Mouse (Mus musculus) lung, adult 2 months (tissue): ENCODE measurements around the gene Ttc9c. TPM values are rescaled to one million over a fixed set of nuclear protein-coding genes. Genes with fewer than 3 reads are reported as not detected.

Source experiments
- DNase-seq: peaks from one replicate; pipeline ENCODE4 v3.0.0; 2022
- H3K4me1 ChIP-seq: fragments of 200-500 bp; 2 replicates; pipeline ENCODE4 v1.6.1; 2011; ENCODE audit warnings: low read length; ENCODE audit not compliant: control insufficient read depth, insufficient read depth
- H3K4me3 ChIP-seq: fragments of 200-500 bp; replicated peaks from 2 replicates; pipeline ENCODE3; 2011; ENCODE audit warnings: low read depth, mild to moderate bottlenecking, control low read depth, low read length; ENCODE audit errors: extremely low read depth
- CTCF ChIP-seq: fragments of 200-500 bp; IDR thresholded peaks from 2 replicates; pipeline ENCODE4 v1.5.1; 2011; ENCODE audit warnings: mild to moderate bottlenecking, low read length, control low read depth; ENCODE audit not compliant: insufficient read depth
- POLR2A ChIP-seq: fragments of 200-500 bp; IDR thresholded peaks from 2 replicates; pipeline ENCODE4 v1.6.1; 2011; ENCODE audit warnings: low read depth, mild to moderate bottlenecking, control low read depth, low read length, borderline replicate concordance; ENCODE audit errors: extremely low read depth
- WGBS: fragments of 180-500 bp; shearing (Covaris S2); methylation state at CpG from one replicate; pipeline ENCODE4 v1.1.7; 2018; 5-methylcytosine and 5-hydroxymethylcytosine counted together
- polyA plus RNA-seq: library from polyadenylated mRNA; depleted of rRNA; stranded (reverse); fragments of >200 nt; gene quantifications from 2 replicates; pipeline ENCODE4 v1.2.3, GENCODE M21; 2012

Gene Ttc9c
- polyA plus RNA-seq, 1 experiment, result 12.8 TPM

DNA sequence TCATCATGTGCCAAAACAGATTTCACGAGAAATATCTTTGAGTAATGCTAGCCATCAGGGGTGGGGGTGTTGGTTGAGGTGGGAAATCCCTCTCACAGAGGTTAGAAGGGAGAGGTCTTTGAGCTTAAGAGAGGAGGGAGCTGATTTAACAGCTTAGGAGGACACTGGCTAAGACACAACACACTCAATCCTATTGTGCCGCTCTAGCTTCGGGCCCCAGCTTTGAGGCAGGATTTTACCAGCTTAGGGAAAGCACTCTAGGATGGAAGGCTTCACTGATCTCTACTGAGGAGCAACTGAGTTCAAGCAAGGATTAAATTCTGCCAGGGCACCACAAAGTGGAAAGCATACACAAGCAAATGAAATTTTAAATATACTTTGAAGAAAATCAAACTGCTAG, 2.1 kb downstream of the Ttc9c start:
- H3K4me3 ChIP-seq, result no peak overlapping the region
- no peak for DNase-seq
- no peak for TF ChIP-seq CTCF
- TF ChIP-seq POLR2A, result no peak
- 62% methylated on average over 3 of the region's 3 CpGs for WGBS
- H3K4me1 ChIP-seq, result peaks cover 6% of the 10 kb centered on the region

DNA sequence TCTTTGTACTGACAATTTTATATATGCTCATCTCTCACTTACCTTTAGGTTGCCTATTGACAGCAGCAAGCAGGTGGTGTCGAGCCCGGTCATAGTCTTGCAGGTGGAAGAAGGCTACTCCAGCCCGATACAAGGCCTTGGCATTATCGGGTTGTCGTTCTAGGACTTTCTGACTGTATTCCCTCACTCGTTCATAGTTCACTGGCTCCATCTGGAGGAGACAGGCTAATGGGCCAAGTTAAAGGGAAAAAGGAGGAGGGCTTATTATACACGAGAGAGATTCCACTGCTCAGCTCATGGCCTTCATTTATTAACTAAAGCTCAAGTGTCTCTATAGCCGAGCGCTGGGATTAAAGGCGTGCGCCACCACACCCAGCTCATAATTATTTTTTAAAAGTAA, 3.3 kb downstream of the Ttc9c start:
- TF ChIP-seq CTCF (no peak), POLR2A (no peak)
- Histone ChIP-seq H3K4me3 (no peak overlapping the region), H3K4me1 (peaks cover 4% of the 10 kb centered on the region)
- 69% methylated on average over 11 of the region's 11 CpGs for WGBS
- no peak for DNase-seq

DNA sequence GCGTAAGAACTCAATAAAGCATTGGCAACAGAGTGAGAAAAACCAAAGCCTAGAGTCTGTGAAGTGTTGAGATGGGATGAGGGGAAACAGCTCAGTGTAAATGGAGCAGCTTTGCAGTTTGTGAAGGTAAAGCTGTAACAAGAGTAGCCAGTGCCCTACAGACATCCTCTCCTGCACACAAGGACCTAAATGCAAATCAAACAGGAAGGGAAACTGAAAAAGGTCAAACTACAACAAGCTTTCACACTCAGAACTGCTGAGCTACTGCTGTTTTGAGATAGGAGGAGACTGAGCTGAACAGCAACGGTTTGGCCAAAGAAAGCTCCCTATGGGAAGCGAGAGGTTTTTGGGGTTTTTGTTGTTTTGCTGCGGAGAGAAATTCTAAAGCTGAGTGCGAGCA, 12.3 kb downstream of the Ttc9c start:
- DNase-seq, result no peak
- no peak for TF ChIP-seq CTCF
- no peak for TF ChIP-seq POLR2A
- 88% methylated on average over 5 of the region's 5 CpGs for WGBS
- 0 out of 2 replicates have a peak, but pooled peaks cover 2% of the 10 kb centered on the region for H3K4me1 ChIP-seq
- H3K4me3 ChIP-seq, result no peak overlapping the region

DNA sequence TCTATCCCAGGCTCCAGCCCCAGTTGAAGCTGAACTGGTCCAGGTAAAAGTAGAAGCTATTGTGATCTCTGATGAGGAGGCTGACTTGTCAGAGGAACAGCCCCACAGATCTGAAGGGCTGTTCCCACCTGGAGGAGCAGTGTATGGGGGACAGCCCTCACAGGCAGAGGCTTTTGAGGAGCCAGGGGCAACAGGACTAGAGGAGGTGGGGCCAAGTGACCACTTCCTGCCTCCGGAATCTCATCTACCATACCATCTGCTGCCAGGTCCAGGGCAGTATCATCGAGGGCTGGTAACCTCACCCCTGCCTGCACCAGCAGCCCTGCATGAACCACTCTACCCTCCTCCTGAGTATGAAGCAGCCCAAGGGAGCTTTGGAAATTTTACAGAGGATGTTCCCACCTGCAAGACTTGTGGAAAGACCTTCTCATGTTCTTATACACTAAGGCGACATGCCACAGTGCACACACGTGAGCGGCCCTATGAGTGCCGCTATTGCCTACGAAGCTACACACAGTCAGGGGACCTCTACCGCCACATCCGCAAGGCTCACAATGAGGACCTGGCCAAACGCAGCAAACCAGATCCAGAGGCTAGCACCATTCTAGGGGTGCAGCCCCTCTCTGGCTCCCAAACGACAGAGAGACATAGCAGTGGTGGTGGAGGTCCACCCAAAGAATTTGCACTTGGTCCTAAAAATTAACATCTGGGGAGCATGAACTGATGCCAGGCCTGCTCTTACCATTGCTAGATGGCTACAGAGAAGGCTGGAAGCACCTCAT, 15.1 kb downstream of the Ttc9c start:
- DNase-seq, result no peak
- H3K4me1 ChIP-seq, result 0 out of 2 replicates have a peak, but pooled peaks cover 2% of the 10 kb centered on the region
- WGBS, result 91% methylated on average over 11 of the region's 11 CpGs
- no peak for TF ChIP-seq POLR2A
- no peak overlapping the region for H3K4me3 ChIP-seq

- H3K4me3 ChIP-seq, result no peak overlapping the region
- no peak for DNase-seq
- 0 out of 2 replicates have a peak, but pooled peaks cover 2% of the 10 kb centered on the region for H3K4me1 ChIP-seq
- 85% methylated on average over 9 of the region's 9 CpGs for WGBS
- TF ChIP-seq POLR2A (no peak), CTCF (no peak)
These were observed 15.8 kb downstream of the Ttc9c start for GRCm38 (mm10) chr19:8803204-8803780.

DNA sequence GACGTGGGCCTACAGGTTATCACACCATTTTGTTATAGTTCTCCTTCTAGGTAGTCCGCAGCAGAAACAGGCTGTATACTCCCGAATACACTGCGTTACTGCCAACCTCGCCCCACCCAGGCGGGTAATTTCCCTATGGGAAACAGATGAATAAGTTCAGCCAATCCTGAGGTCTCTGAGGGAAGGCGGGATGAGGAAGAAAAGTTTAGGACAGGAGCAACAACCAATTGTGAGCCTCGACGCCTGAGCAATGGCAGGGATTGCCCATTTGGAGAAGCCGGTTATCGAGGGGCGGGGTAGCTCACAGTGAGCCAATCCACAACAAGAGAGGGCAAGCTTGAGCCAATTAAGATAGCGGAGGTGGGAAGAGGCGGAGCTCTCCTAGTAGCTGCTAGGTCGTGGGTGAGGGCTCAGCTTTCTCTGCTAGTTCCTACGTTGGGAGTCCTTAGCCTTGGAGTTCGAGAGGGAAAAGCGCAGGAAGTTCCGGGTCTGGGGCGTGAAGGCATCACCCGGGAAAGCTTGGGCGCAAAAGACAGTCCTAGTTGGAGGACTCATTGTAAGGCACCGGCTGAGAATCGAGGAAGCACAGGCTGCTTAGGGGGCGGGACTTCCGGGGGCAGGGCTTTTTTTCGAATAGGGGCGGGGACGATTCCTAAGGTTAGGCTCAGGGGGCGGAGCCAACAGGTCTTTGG, 16.9 kb downstream of the Ttc9c start, which contains the start of gene Zbtb3:
Gene Zbtb3, plus strand, starts transcription at position 426 of the 692 bp plus-strand sequence.
- peaks cover 5% of the 10 kb centered on the region; the same call in 1 of the 2 replicates for H3K4me1 ChIP-seq
- peak within 1 kb of the TSS; percentile 84 for H3K4me3 ChIP-seq
- under 1% methylated on average over 30 of the region's 30 CpGs for WGBS
- DNase-seq, result peak; percentile 90
- TF ChIP-seq CTCF (no peak), POLR2A (peak; percentile 82; the same call in 1 of the 2 replicates)

- Histone ChIP-seq H3K4me1 (peaks cover 5% of the 10 kb centered on the region; the same call in 1 of the 2 replicates), H3K4me3 (no peak overlapping the region)
- TF ChIP-seq POLR2A (no peak), CTCF (no peak)
- DNase-seq, result no peak
These were observed 20.2 kb downstream of the Ttc9c start for GRCm38 (mm10) chr19:8798947-8799315.

DNA sequence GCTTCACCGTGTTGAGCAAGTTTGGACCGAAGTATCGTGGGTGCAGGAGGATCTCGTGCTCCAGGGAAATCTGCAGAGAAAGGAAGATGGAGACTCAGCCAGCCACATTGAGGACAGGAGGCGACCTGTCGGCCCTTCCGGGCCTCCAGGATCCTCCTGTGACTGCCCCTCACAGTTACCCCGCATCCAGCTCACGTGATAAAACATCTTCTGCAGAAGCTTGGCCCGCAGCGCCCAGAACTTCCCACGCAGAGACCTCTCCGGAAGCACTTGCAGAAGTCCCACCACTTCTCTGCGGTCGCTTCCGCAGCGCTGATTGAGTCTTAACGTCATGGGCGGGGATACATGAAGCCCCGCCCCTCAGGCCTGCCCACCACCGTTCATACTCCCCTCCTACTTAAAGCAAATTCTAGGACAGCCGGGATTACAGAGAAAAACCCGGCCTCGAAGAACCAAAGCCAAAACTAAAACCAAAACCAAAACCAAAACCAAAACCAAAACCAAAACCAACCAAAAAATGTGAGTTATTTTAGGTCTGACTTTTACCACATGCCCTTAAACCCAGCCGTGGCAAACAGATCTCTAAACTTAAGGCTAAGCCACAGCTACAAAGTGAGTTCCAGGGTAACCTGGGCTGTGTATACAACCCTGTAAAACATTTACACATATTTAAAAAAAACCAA, 20.7 kb downstream of the Ttc9c start, which contains the start of gene Polr2g:
Gene Polr2g, minus strand, starts transcription at position 314 of the 683 bp plus-strand sequence.
- peak within 1 kb of the TSS; percentile 82 for H3K4me3 ChIP-seq
- TF ChIP-seq POLR2A (peak; percentile 84; the same call in 1 of the 2 replicates), CTCF (no peak)
- DNase-seq, result peak; percentile 86
- peaks cover 5% of the 10 kb centered on the region; the same call in 1 of the 2 replicates for H3K4me1 ChIP-seq
- under 1% methylated on average over 25 of the region's 25 CpGs for WGBS

GRCm38 (mm10) chr19:8790171-8790570, 29.0 kb downstream of the Ttc9c start:
- no peak for TF ChIP-seq POLR2A
- H3K4me1 ChIP-seq, result no peaks in the 10 kb centered on the region
- DNase-seq, result no peak
- no peak overlapping the region for H3K4me3 ChIP-seq
- 69% methylated on average over 7 of the region's 7 CpGs for WGBS
